Mouse (Mus musculus) ES-E14 (cell line): ENCODE measurements at regions not wholly inside any gene's neighbourhood (a gene's known extent, or its start where the extent isn't known, plus 50 kb on each side); places are given as distances from the start of the nearest gene placed in this dataset.

ENCODE experiments used
- DNase-seq: peaks from one replicate; pipeline ENCODE4 v3.0.0-alpha.2; 2013; ENCODE audit warnings: low read depth, low spot score
- H3K27ac ChIP-seq: 2 replicates; pipeline ENCODE4 v1.5.1; 2012; ENCODE audit warnings: low read depth, mild to moderate bottlenecking, low read length, moderate library complexity, mixed read lengths; ENCODE audit not compliant: poor library complexity, insufficient read depth, severe bottlenecking
- H3K36me3 ChIP-seq: 2 replicates; pipeline ENCODE4 v1.6.1; 2012; ENCODE audit warnings: mild to moderate bottlenecking, low read length, moderate library complexity, mixed read lengths; ENCODE audit not compliant: control insufficient read depth, poor library complexity, insufficient read depth, severe bottlenecking
- H3K4me1 ChIP-seq, 2 experiments: fragments of 150-350 bp in 1 of 2; sonication (generic) in 1 of 2; 2 replicates each; pipeline ENCODE4 v1.6.1; 2012; ENCODE audit warnings: low read length in 2 of 2, mild to moderate bottlenecking in 1 of 2, mixed read lengths in 1 of 2; ENCODE audit not compliant: control insufficient read depth in 2 of 2, insufficient read depth in 2 of 2, poor library complexity in 1 of 2
- H3K4me3 ChIP-seq, 2 experiments: fragments of 150-350 bp in 1 of 2; sonication (generic) in 1 of 2; 2 replicates each; pipeline ENCODE4 v1.5.1; 2012; ENCODE audit warnings: low read length in 2 of 2, low read depth in 1 of 2, mild to moderate bottlenecking in 1 of 2, mixed read lengths in 1 of 2; ENCODE audit not compliant: insufficient read depth in 1 of 2, poor library complexity in 1 of 2, severe bottlenecking in 1 of 2
- H3K9ac ChIP-seq: 2 replicates; pipeline ENCODE4 v1.6.1; 2012; ENCODE audit warnings: low read depth, mild to moderate bottlenecking, low read length, mixed read lengths; ENCODE audit not compliant: poor library complexity, insufficient read depth, severe bottlenecking
- H3K9me3 ChIP-seq: fragments of 150-350 bp; sonication (generic); 2 replicates; pipeline ENCODE4 v1.6.1; 2012; ENCODE audit warnings: low read depth, mild to moderate bottlenecking, low read length; ENCODE audit not compliant: control insufficient read depth, insufficient read depth
- CHD2 ChIP-seq: IDR thresholded peaks from 2 replicates; pipeline ENCODE4 v1.6.1; 2014; ENCODE audit warnings: mild to moderate bottlenecking, low read depth, low read length, inconsistent platforms
- HCFC1 ChIP-seq: IDR thresholded peaks from 2 replicates; pipeline ENCODE4 v1.6.1; 2012; ENCODE audit warnings: low read length, inconsistent platforms, borderline replicate concordance; ENCODE audit not compliant: insufficient read depth
- MAFK ChIP-seq: IDR thresholded peaks from 2 replicates; pipeline ENCODE4 v1.6.1; 2014; ENCODE audit warnings: mild to moderate bottlenecking, low read depth, low read length, inconsistent platforms; ENCODE audit not compliant: insufficient read depth
- ZC3H11A ChIP-seq: IDR thresholded peaks from 2 replicates; pipeline ENCODE4 v1.6.1; 2012; ENCODE audit warnings: low read depth, mild to moderate bottlenecking, inconsistent platforms, low read length, borderline replicate concordance
- ZNF384 ChIP-seq: IDR thresholded peaks from 2 replicates; pipeline ENCODE4 v1.6.1; 2012; ENCODE audit warnings: low read depth, low read length, inconsistent platforms
- in situ Hi-C, 2 experiments: fragments of 600-800 bp; cut with MboI; formaldehyde crosslinking; loops; one replicate each; pipeline ENCODE4 v1.15.1; 2025; ENCODE audit warnings: low sequenced_read_pairs in 2 of 2, inconsistent platforms in 1 of 2; ENCODE audit not compliant: unreplicated experiment in 2 of 2

DNA sequence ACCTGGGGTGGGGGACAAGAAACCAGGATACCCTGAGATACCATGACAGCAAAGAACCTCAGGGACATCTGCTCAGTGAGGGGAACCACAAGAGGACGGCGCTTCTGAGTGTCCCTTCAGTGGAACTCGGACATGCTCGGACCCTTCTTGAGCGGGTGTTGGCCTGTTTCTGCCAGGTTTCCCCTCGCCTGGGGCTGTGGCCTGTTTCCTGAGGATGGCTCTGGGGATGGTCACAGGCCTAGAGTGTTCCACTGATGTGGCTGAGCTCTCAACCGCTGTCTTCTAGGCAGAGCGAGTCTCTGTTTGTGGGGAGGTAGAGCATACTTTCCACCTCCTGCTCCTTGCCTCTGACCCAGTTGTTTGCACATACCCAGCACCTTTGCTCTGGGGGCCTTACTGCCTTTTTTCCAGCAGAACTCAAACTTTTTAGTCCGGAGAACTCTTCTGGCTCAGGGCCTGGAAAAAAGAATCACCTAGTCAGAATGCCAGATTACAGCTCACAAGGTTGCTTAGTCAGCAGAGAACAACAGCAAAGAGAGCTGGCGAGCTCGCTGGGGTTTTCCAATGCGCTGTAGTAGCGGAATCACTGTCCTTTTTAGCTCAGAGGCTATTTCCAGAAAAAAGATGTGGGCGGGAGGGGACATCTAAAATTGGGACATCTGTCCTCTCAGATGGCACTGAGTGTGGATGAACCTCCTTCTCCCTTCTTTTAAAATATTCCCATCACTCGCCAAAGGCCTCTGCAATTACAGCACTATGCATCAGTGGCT is 65.3 kb downstream of the Med10 start:
- Histone ChIP-seq H3K27ac (no peak overlapping the region), H3K4me1 (no peaks in the 10 kb centered on the region), H3K36me3 (no peaks in the 10 kb centered on the region), H3K9me3 (no peaks in the 10 kb centered on the region), H3K4me3 (no peak overlapping the region), H3K9ac (no peak overlapping the region)
- TF ChIP-seq HCFC1: no peak
- no peak for TF ChIP-seq ZNF384
- TF ChIP-seq CHD2: no peak
- no peak for TF ChIP-seq MAFK
- TF ChIP-seq ZC3H11A: no peak
- no peak for DNase-seq
- in situ Hi-C loops: no loop called here

GRCm38 (mm10) chr13:69896536-69896935 is 94.3 kb downstream of the Med10 start:
- DNase-seq: peak; percentile 46
- no peak for TF ChIP-seq HCFC1
- TF ChIP-seq CHD2: no peak
- no peak for TF ChIP-seq ZC3H11A
- TF ChIP-seq MAFK: no peak
- TF ChIP-seq ZNF384: no peak
- Histone ChIP-seq H3K9ac (no peak overlapping the region), H3K4me1 (no peaks in the 10 kb centered on the region), H3K36me3 (no peaks in the 10 kb centered on the region), H3K9me3 (no peaks in the 10 kb centered on the region), H3K27ac (no peak overlapping the region), H3K4me3 (no peak overlapping the region)
- in situ Hi-C loops: no loop called here

GRCm38 (mm10) chr13:69901139-69901538 is 98.9 kb downstream of the Med10 start:
- in situ Hi-C loops: no loop called here
- H3K4me3 ChIP-seq: no peak overlapping the region
- no peak overlapping the region for H3K9ac ChIP-seq
- H3K36me3 ChIP-seq: no peaks in the 10 kb centered on the region
- no peaks in the 10 kb centered on the region for H3K4me1 ChIP-seq
- TF ChIP-seq ZC3H11A (no peak), HCFC1 (no peak), CHD2 (no peak), ZNF384 (no peak), MAFK (no peak)
- H3K27ac ChIP-seq: no peak overlapping the region
- no peak for DNase-seq
- no peaks in the 10 kb centered on the region for H3K9me3 ChIP-seq

GRCm38 (mm10) chr13:69906802-69907537 is 104.8 kb downstream of the Med10 start:
- Histone ChIP-seq H3K4me3 (no peak overlapping the region), H3K9me3 (no peaks in the 10 kb centered on the region), H3K36me3 (no peaks in the 10 kb centered on the region), H3K9ac (no peak overlapping the region), H3K4me1 (no peaks in the 10 kb centered on the region; a peak in 1 of 4 replicates), H3K27ac (no peak overlapping the region)
- DNase-seq: no peak
- in situ Hi-C loops: no loop called here
- no peak for TF ChIP-seq ZC3H11A
- no peak for TF ChIP-seq CHD2
- no peak for TF ChIP-seq MAFK
- no peak for TF ChIP-seq ZNF384
- no peak for TF ChIP-seq HCFC1
